Mouse (Mus musculus) liver, embryonic 16.5 days (tissue): ENCODE data around the gene Maob. TPM values are rescaled to one million over a fixed set of nuclear protein-coding genes. Genes with fewer than 3 reads are reported as not detected.

ENCODE experiments used
- ATAC-seq: fragments of 200-750 bp; cut with Nextera tagmentation; 2 replicates; pipeline ENCODE4 v1.8.0; 2017; ENCODE audit warnings: low read depth, mild to moderate bottlenecking, moderate number of reproducible peaks, moderate library complexity
- H3K27ac ChIP-seq: fragments of 300-500 bp; sonication (generic); 2 replicates; pipeline ENCODE4 v1.5.1; 2014; ENCODE audit warnings: mild to moderate bottlenecking, low read length
- H3K27me3 ChIP-seq: fragments of 300-500 bp; sonication (generic); 2 replicates; pipeline ENCODE4 v1.6.1; 2014; ENCODE audit warnings: low read depth, low read length, mixed read lengths; ENCODE audit not compliant: control insufficient read depth, insufficient read depth
- H3K36me3 ChIP-seq: fragments of 300-500 bp; sonication (generic); 2 replicates; pipeline ENCODE4 v1.6.1; 2014; ENCODE audit warnings: mild to moderate bottlenecking; ENCODE audit not compliant: control insufficient read depth, insufficient read depth
- H3K4me1 ChIP-seq: fragments of 300-500 bp; sonication (generic); 2 replicates; pipeline ENCODE4 v1.6.1; 2014; ENCODE audit warnings: low read depth, low read length, mixed read lengths; ENCODE audit not compliant: control insufficient read depth
- H3K4me2 ChIP-seq: fragments of 300-500 bp; sonication (generic); 2 replicates; pipeline ENCODE4 v1.6.1; 2014; ENCODE audit warnings: low read depth, low read length, mixed read lengths
- H3K4me3 ChIP-seq: fragments of 300-500 bp; sonication (generic); 2 replicates; pipeline ENCODE4 v1.5.1; 2014; ENCODE audit warnings: low read depth, mild to moderate bottlenecking, low read length
- H3K9ac ChIP-seq: fragments of 300-500 bp; sonication (generic); 2 replicates; pipeline ENCODE4 v1.6.1; 2014; ENCODE audit warnings: low read depth, low read length
- H3K9me3 ChIP-seq: fragments of 300-500 bp; sonication (generic); replicated peaks from 2 replicates; pipeline ENCODE4 v1.6.1; 2016; ENCODE audit warnings: low read length; ENCODE audit not compliant: control insufficient read depth
- WGBS: fragments of 180-500 bp; shearing (Covaris S2); extraction: QIAGEN DNeasy Blood & Tissue Kit; methylation state at CpG from one replicate; pipeline ENCODE4 v1.1.7; 2014; ENCODE audit not compliant: insufficient replicate concordance; 5-methylcytosine and 5-hydroxymethylcytosine counted together
- polyA plus RNA-seq: library from polyadenylated mRNA; unstranded; fragments of >200 nt; fragmentation: Nextera tagmentation; extraction: Ambion mirVana; gene quantifications from 2 replicates; pipeline ENCODE4 v1.2.1, GENCODE M21; 2015

Maob gene
- polyA plus RNA-seq, 1 experiment from 2014 or later = 62.8 TPM

GRCm38 (mm10) chrX:16767453-16767852 lies 49.7 kb downstream of the Maob start:
- no peaks in the 10 kb centered on the region for H3K36me3 ChIP-seq
- no peaks in the 10 kb centered on the region for H3K4me1 ChIP-seq
- no peak for ATAC-seq
- no peaks in the 10 kb centered on the region for H3K27me3 ChIP-seq
- no peaks in the 10 kb centered on the region for H3K9me3 ChIP-seq
- H3K4me3 ChIP-seq = no peak overlapping the region
- WGBS = 55% methylated on average over 1 of the region's 1 CpGs
- no peak overlapping the region for H3K27ac ChIP-seq
- H3K4me2 ChIP-seq = no peak overlapping the region
- no peak overlapping the region for H3K9ac ChIP-seq

- 55% methylated on average over 4 of the region's 4 CpGs for WGBS
- H3K4me3 ChIP-seq = no peak overlapping the region
- no peaks in the 10 kb centered on the region for H3K36me3 ChIP-seq
- no peak for ATAC-seq
- no peak overlapping the region for H3K9ac ChIP-seq
- no peaks in the 10 kb centered on the region for H3K27me3 ChIP-seq
- H3K27ac ChIP-seq = no peak overlapping the region
- H3K4me1 ChIP-seq = no peaks in the 10 kb centered on the region
- no peaks in the 10 kb centered on the region for H3K9me3 ChIP-seq
- no peak overlapping the region for H3K4me2 ChIP-seq
Measured at GRCm38 (mm10) chrX:16766156-16766555, 51.0 kb downstream of the Maob start.

DNA sequence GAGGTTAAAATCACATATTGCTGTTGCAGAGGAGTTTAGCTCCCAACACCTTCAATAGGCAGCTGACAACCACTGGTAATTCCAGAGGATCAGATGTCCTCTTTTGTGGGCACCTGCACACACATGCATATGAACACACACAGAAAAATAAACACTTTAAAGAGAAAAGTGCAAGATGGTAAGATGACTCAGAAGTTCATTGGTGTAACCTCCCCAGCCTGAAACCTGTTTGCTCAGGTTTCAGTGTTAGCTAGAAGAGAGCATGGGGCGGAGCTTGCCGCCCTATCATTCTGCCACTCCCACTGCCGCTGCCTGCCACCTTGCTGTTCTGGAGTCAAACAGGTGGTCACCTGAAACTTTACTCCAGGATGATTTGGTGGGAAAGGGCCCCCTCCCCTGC lies 55.7 kb downstream of the Maob start:
- H3K4me2 ChIP-seq = no peak overlapping the region
- 36% methylated on average over 3 of the region's 3 CpGs for WGBS
- ATAC-seq = no peak
- no peak overlapping the region for H3K4me3 ChIP-seq
- H3K9ac ChIP-seq = no peak overlapping the region
- H3K27me3 ChIP-seq = no peaks in the 10 kb centered on the region
- H3K27ac ChIP-seq = no peak overlapping the region
- no peaks in the 10 kb centered on the region for H3K9me3 ChIP-seq
- H3K36me3 ChIP-seq = no peaks in the 10 kb centered on the region
- no peaks in the 10 kb centered on the region for H3K4me1 ChIP-seq

DNA sequence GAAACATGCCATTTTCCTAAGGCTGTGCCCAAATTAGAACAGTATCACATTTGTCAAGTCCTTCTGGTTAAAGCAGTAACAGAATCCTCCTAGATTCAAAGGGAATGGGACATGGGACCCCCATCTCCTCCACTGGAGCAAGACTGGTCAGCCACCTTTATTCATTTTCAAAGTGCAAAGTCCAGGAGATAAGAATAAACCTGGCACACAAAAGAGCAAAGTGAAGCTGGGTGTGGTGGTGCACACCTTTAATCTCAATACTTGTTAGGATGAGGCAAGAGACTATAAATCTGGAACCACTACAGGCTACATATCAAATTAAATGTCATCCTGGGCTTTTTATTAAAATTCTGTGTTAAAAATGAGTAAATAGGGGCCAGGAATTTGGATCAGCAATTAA lies 62.4 kb downstream of the Maob start:
- Histone ChIP-seq H3K4me2 (no peak overlapping the region), H3K36me3 (no peaks in the 10 kb centered on the region), H3K9ac (no peak overlapping the region), H3K9me3 (no peaks in the 10 kb centered on the region), H3K4me3 (no peak overlapping the region), H3K27ac (no peak overlapping the region), H3K27me3 (no peaks in the 10 kb centered on the region), H3K4me1 (no peaks in the 10 kb centered on the region)
- no peak for ATAC-seq

GRCm38 (mm10) chrX:16748932-16749331 lies 68.2 kb downstream of the Maob start:
- no peak for ATAC-seq
- H3K4me2 ChIP-seq = no peak overlapping the region
- H3K4me3 ChIP-seq = no peak overlapping the region
- no peak overlapping the region for H3K9ac ChIP-seq
- 16% methylated on average over 1 of the region's 1 CpGs for WGBS
- no peaks in the 10 kb centered on the region for H3K36me3 ChIP-seq
- H3K4me1 ChIP-seq = no peaks in the 10 kb centered on the region
- H3K27me3 ChIP-seq = no peaks in the 10 kb centered on the region
- no peak overlapping the region for H3K27ac ChIP-seq
- no peaks in the 10 kb centered on the region for H3K9me3 ChIP-seq

GRCm38 (mm10) chrX:16714033-16714432 lies 103.1 kb downstream of the Maob start:
- Histone ChIP-seq H3K9me3 (no peaks in the 10 kb centered on the region), H3K9ac (no peak overlapping the region), H3K36me3 (no peaks in the 10 kb centered on the region), H3K4me2 (no peak overlapping the region), H3K27me3 (no peaks in the 10 kb centered on the region), H3K4me1 (no peaks in the 10 kb centered on the region), H3K27ac (no peak overlapping the region), H3K4me3 (no peak overlapping the region)
- ATAC-seq = no peak
- 68% methylated on average over 1 of the region's 1 CpGs for WGBS

DNA sequence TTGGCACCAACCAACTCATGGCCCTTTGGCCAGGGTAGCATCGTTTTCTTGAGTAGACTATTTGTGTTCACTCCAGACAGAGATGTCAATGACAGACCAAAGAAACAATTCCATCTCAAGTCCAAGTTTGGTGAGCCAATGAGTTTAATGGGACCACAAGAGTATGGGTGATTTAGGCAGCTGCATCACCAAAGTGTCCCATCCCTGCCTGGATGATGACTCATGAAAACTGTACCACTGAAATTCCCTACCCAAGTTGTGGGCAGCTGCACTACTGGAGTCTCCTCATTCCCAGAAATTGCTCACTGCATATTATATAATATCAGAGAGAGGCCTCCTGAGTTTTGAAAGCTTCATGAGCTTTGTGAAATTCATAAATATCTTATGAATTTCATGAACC lies 111.1 kb downstream of the Maob start:
- Histone ChIP-seq H3K27ac (no peak overlapping the region), H3K9ac (no peak overlapping the region)

More for the DNA sequence above, 111.1 kb downstream of the Maob start:
- Histone ChIP-seq H3K4me2 (no peak overlapping the region), H3K27me3 (no peaks in the 10 kb centered on the region), H3K4me3 (no peak overlapping the region), H3K4me1 (no peaks in the 10 kb centered on the region), H3K36me3 (no peaks in the 10 kb centered on the region), H3K9me3 (no peaks in the 10 kb centered on the region)
- WGBS = 45% methylated on average over 1 of the region's 1 CpGs
- no peak for ATAC-seq

Other genes with a start within 250 kb of the Maob start
- 3.1 and 3.4 TPM in 2 replicates for gene Maoa, start 197.7 kb downstream of the Maob start, polyA plus RNA-seq
- gene Ndp, start 94.4 kb upstream of the Maob start, polyA plus RNA-seq = not detected in 2 replicates